Mouse (Mus musculus) small intestine, adult 2 months (tissue): Measurements from ENCODE around the gene Cox19. TPM values are rescaled to one million over a fixed set of nuclear protein-coding genes. Genes with fewer than 3 reads are reported as not detected.
A peak's percentile ranks its signal among the peaks of the same experiment; 100 is the strongest.

ENCODE experiments used
- H3K27ac ChIP-seq: fragments of 200-500 bp; 2 replicates; pipeline ENCODE4 v1.5.1; 2012; ENCODE audit warnings: low read depth, low read length, control low read depth, inconsistent platforms; ENCODE audit not compliant: insufficient read depth
- H3K27me3 ChIP-seq: fragments of 200-500 bp; 2 replicates; pipeline ENCODE4 v1.6.1; 2012; ENCODE audit warnings: mild to moderate bottlenecking, moderate library complexity, low read length, inconsistent platforms; ENCODE audit not compliant: control insufficient read depth, insufficient read depth
- H3K36me3 ChIP-seq: fragments of 200-500 bp; 2 replicates; pipeline ENCODE4 v1.6.1; 2012; ENCODE audit warnings: mild to moderate bottlenecking, low read length, control low read depth, inconsistent platforms; ENCODE audit not compliant: control insufficient read depth, insufficient read depth
- H3K4me1 ChIP-seq: fragments of 200-500 bp; 2 replicates; pipeline ENCODE4 v1.6.1; 2012; ENCODE audit warnings: low read length, inconsistent platforms, mixed read lengths; ENCODE audit not compliant: control insufficient read depth, insufficient read depth, insufficient read length
- H3K4me3 ChIP-seq: fragments of 200-500 bp; 2 replicates; pipeline ENCODE4 v1.5.1; 2012; ENCODE audit warnings: low read depth, mild to moderate bottlenecking, control low read depth, inconsistent platforms, low read length, moderate library complexity
- CTCF ChIP-seq: fragments of 200-500 bp; IDR thresholded peaks from 2 replicates; pipeline ENCODE4 v1.5.1; 2012; ENCODE audit warnings: low read depth, mild to moderate bottlenecking, control low read depth, inconsistent platforms, low read length, moderate library complexity, mixed read lengths; ENCODE audit not compliant: insufficient replicate concordance, insufficient read length; ENCODE audit errors: extremely low read depth
- POLR2A ChIP-seq: fragments of 200-500 bp; IDR thresholded peaks from 2 replicates; pipeline ENCODE4 v1.6.1; 2012; ENCODE audit warnings: low read depth, mild to moderate bottlenecking, control low read depth, inconsistent platforms, low read length, moderate library complexity
- WGBS: fragments of 180-500 bp; shearing (Covaris S2); methylation state at CpG from one replicate; pipeline ENCODE4 v1.1.7; 2018; 5-methylcytosine and 5-hydroxymethylcytosine counted together
- polyA plus RNA-seq: library from polyadenylated mRNA; depleted of rRNA; stranded (reverse); fragments of >200 nt; gene quantifications from 2 replicates; pipeline ENCODE4 v1.2.3, GENCODE M21; 2012

Gene Cox19
- polyA plus RNA-seq, 1 experiment, result 104 TPM

GRCm38 (mm10) chr5:139326111-139326696, 25.0 kb downstream of the Cox19 start:
- Histone ChIP-seq H3K27ac (peak overlapping the region; percentile 68), H3K36me3 (peaks cover 3% of the 10 kb centered on the region; the same call in 1 of the 2 replicates), H3K27me3 (no peaks in the 10 kb centered on the region), H3K4me1 (peaks cover 25% of the 10 kb centered on the region), H3K4me3 (no peak overlapping the region)
- 69% methylated on average over 13 of the region's 13 CpGs for WGBS
- TF ChIP-seq POLR2A (no peak), CTCF (no peak)

GRCm38 (mm10) chr5:139325395-139325966, 25.7 kb downstream of the Cox19 start, which contains the start of gene Adap1:
Gene Adap1, minus strand, starts transcription at chr5:139325622.
- Histone ChIP-seq H3K4me1 (peaks cover 24% of the 10 kb centered on the region), H3K27ac (peak within 1 kb of the TSS; percentile 80), H3K36me3 (peaks cover 7% of the 10 kb centered on the region), H3K4me3 (peak within 1 kb of the TSS; percentile 71), H3K27me3 (no peaks in the 10 kb centered on the region)
- WGBS, result under 1% methylated on average over 61 of the region's 61 CpGs
- TF ChIP-seq CTCF, result peak; percentile 56; the same call in 1 of the 2 replicates
- TF ChIP-seq POLR2A, result no peak; the same call in 1 of the 2 replicates

- Histone ChIP-seq H3K27ac (peak overlapping the region; percentile 80), H3K4me3 (peak overlapping the region; percentile 71), H3K27me3 (no peaks in the 10 kb centered on the region), H3K36me3 (peaks cover 9% of the 10 kb centered on the region), H3K4me1 (peaks cover 28% of the 10 kb centered on the region)
- TF ChIP-seq POLR2A (no peak), CTCF (no peak)
- 1% methylated on average over 61 of the region's 62 CpGs for WGBS
Observed at GRCm38 (mm10) chr5:139324691-139325394, 26.4 kb downstream of the Cox19 start.

GRCm38 (mm10) chr5:139324045-139324491, 27.1 kb downstream of the Cox19 start:
- whole genome bisulfite sequencing, result 28% methylated on average over 5 of the region's 5 CpGs
- Histone ChIP-seq H3K27me3 (no peaks in the 10 kb centered on the region), H3K27ac (peak overlapping the region; percentile 80), H3K36me3 (peaks cover 9% of the 10 kb centered on the region), H3K4me3 (peak overlapping the region; percentile 71), H3K4me1 (peaks cover 29% of the 10 kb centered on the region)
- TF ChIP-seq POLR2A (no peak; the same call in 1 of the 2 replicates), CTCF (peak; percentile 2; the same call in 1 of the 2 replicates)

- H3K36me3 ChIP-seq, result peaks cover 9% of the 10 kb centered on the region
- no peaks in the 10 kb centered on the region for H3K27me3 ChIP-seq
- WGBS, result 74% methylated on average over 9 of the region's 9 CpGs
- H3K4me3 ChIP-seq, result peak overlapping the region; percentile 71
- TF ChIP-seq POLR2A (no peak), CTCF (no peak)
- peak overlapping the region; percentile 80 for H3K27ac ChIP-seq
- peaks cover 34% of the 10 kb centered on the region for H3K4me1 ChIP-seq
Observed at GRCm38 (mm10) chr5:139323260-139323924, 27.8 kb downstream of the Cox19 start.

- H3K27me3 ChIP-seq, result no peaks in the 10 kb centered on the region
- H3K4me1 ChIP-seq, result peaks cover 45% of the 10 kb centered on the region
- no peak overlapping the region for H3K27ac ChIP-seq
- H3K36me3 ChIP-seq, result peaks cover 9% of the 10 kb centered on the region
- TF ChIP-seq CTCF, result no peak
- 87% methylated on average over 6 of the region's 6 CpGs for WGBS
- no peak overlapping the region for H3K4me3 ChIP-seq
Observed at GRCm38 (mm10) chr5:139321331-139321730, 29.9 kb downstream of the Cox19 start.
